Mouse (Mus musculus): ENCODE results near the gene Mslnl.
A peak's percentile ranks its signal among the peaks of the same experiment; 100 is the strongest.
"Not testable (repeated sequence)": the region's sequence is repeated elsewhere in the genome, so short reads cannot be mapped to it uniquely, and the experiment has no call there.

Gene Mslnl

DNA sequence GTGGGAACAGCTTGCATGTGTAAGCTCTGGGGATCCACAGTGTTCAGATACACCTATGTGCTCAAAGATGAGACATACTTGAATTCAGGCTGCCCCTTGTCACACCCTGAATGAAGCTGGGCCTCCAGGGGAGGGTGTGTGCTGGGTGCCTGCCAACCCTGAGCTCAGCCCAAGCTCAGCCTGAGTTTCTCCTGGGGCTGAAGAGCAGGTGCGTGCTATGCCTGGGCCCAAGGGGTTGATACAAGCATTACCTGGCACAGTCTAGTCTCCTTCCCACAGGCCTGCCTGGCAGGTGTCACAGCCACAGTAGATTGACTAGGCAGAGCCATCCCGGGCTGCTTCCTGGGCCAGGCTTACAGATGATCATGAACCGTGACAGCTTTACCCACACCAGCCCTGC lies at the start of gene Mslnl:
TSS of gene Mslnl (plus strand) at position 298 of the 400 bp plus-strand sequence.
- DNase-seq (ENCODE audit: low read depth): no peak

DNA sequence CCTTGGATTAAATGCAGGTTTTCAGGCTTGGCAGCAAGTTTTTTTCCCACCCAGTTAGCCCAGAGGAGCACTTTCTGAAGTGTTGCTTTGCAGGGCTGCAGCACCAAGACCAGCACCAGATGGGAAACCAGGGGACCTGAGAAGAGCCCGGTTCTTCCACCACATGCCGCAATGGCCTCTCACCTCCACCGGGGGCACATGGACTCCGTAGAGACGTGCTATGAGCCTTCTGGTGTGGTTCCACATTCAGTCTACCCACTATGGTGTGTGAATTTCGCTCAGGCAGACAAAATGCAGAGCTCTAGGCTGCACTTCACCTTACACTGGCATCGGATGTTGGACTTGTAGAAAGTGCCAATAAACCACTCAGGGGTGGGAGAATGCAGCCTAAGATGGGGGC lies 49.5 kb upstream of the Mslnl start:
- no peak for DNase-seq (ENCODE audit: low read depth)

DNA sequence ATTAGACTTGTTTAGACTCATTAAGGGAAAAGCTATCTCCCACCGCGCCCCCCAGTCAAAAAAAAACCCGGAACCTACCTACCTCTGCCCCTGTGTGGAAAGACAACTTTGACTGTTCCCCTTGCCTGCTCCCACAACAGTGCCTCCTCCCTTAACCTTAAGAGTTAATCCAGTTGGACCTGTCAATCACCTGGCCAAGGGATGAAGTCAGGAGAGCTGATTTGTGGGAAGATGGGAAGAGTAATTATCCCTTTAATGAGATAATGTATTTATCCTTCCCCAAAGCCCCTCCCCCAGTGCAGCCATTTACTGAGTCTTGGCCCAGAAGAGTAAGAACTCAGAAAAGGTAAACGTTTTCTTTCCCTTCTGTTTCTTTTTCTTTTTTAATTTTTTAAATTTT lies 46.9 kb upstream of the Mslnl start:
- no peak for DNase-seq (ENCODE audit: low read depth)

- no peak for DNase-seq (ENCODE audit: low read depth)
Observed at GRCm38 (mm10) chr17:25696263-25696662, 39.6 kb upstream of the Mslnl start.

DNA sequence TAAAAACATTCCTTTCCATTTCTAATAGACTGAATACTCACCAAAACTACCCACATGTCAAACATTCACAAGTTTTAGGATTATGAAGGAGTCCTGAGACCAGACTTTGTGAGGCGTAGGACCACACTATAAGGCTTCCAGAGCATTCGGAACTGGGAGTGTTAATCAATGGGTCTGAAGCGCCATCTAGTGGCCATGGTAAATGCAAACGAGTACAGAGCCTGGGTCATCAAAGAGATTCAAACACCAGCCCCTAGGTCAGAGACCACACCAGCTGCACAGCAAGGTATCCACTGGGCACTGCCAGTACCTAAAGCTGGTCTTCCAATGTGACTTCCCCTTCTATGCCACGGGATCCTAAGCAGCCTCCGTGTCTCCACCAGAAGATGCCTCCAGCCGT lies 37.4 kb upstream of the Mslnl start:
- peak; percentile 86 for DNase-seq (ENCODE audit: low read depth)

- peak; percentile 34 for DNase-seq (ENCODE audit: low read depth)
Observed at GRCm38 (mm10) chr17:25700863-25701496, 34.9 kb upstream of the Mslnl start.

DNA sequence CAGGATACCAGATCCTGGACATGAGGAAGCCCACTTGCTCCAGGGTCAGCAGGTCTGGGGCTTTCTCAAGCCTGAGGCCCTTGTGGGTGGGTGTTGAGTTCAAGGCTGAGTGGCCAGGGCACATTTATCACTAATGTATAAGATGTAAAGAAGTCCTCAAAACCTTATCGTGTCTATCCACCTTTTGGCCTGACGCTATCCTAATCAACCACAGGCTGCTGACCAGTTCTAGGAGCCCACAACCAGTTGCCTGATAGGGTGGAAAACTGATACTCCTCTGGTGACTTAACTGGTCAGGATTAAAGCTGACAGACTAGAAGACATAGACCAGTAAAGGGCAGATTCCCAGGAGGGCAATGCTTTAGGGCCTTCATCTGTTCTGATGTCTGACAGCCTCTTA lies 25.8 kb upstream of the Mslnl start:
- no peak for DNase-seq (ENCODE audit: low read depth)

- DNase-seq (ENCODE audit: low read depth): no peak
Observed at GRCm38 (mm10) chr17:25711136-25711535, 24.7 kb upstream of the Mslnl start.

DNA sequence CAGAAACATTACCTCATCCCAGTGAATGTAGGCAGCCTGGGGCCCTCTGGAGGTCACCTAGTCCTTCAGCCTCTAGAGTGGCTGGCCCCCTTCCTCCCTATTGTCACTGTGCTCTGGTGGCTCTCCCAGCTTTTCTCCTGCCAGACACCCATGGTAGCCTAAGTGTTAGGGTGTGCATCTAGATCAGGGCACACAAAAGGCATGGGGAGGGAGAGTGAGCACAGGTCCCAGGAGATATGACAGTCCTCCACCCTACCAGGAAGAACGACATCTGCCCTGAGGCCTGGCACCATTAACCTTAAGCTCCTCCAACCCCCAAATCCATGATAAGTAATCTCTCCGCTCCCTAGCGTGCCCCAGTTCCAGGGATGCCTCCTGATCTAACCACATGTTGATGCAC lies 20.2 kb upstream of the Mslnl start:
- DNase-seq (ENCODE audit: low read depth): no peak

DNA sequence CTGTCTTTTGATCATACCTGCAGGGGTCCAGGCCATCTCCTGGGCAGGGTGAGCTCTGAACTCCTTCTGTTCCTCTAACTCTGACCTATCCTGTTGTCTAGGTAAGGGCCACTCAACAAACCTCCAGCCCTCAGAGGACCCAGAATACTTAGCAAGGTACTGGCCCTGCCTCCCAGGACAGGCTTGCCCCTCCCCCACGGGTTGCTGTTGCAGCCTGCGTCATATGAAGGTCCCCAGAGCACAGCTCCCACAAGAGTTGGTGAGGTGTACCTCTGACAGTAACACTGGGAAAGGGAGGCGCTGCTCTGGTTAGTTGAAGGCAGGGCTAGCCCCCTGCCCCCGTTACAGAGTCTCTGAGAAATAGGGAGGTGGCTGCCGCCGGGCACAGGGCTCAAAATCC lies 19.7 kb upstream of the Mslnl start:
- no peak for DNase-seq (ENCODE audit: low read depth)

DNA sequence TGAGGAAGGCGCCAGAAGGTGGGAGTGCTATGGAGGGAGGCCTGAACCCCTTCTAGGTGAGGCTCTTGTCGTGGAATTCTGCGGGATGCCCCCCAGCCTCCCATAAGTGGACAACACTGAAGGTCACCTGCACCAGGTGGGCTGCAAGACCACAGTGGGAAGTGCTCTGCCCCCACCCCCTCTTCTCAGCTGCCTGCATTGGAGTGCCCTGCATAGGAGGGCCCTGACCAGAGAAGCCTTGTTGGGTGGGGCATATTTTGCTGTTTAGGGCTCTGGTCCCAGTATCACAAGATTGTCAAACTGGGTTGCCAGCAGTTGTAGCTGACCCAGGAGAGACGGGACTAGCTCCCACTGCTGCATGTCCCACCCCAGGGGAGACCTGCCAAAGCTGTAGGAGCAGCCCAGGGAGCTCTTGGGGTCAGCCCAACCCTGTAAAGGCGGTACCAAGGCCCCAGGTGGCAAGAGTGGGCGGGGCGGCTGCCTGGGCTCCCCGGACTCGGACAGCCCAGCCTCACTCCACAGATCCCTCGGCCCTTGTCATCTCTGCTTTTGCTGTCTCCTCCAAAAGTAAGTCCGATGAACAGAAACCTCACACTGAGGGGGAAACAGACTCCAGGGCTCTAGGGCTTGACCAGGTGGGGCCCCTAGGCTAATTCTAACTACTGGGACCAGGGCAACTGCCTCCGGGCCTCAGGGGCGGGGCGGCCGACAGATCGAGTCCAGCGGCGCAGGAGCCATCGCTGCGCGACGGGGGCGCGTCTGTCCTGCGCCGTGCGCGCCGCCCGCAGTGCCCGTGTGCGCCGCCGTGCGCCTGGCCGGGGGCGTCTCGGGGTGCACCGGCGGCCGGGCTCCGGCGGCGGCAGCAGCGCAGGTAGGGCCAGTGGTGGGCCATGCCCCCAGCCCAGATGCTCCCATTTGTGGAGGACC lies 18.9 kb upstream of the Mslnl start, which contains the start of gene Gng13:
TSS of gene Gng13 (plus strand) at position 461 of the 927 bp plus-strand sequence.
- DNase-seq (ENCODE audit: low read depth): no peak

GRCm38 (mm10) chr17:25717691-25718090 lies 18.2 kb upstream of the Mslnl start:
- no peak for DNase-seq (ENCODE audit: low read depth)

DNA sequence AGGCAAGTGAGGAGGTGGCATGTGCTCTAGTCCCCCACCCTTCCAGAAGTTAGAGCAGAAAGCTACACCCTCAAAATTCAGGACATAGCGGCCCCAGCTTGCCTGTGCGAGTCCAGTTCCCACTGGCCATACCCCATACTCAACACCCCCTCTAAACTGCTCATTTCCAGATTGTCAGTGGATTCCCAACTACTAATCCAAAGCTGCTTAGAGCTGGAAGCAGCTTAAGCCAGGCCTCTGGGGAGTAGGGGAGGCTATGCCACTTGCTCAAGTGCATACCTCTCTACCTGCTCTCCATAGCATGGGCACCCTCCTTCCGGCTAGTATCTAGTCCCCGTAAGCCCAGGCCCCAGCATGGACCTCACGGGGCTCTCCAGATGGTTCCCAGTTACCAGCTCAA lies 14.4 kb upstream of the Mslnl start:
- DNase-seq (ENCODE audit: low read depth): no peak

DNA sequence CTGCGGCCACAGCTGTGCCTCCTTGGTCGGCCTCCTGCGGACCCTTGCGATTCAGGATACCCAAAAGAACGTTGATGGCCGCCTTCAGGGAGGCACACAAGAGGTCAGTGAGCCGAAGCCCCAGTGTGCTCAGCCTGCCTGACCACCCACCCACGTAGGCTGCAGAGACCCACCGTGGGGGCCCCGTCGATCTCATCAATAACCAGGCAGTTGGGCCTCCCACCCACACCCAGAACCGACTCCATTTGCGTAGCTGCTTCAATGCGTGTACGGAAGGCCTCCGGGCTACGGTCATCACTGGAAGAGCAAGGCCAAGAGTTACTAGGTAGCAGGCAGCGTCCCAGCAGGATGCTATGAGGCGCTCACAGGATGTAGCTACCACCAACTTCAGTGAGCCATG lies 12.4 kb upstream of the Mslnl start:
- no peak for DNase-seq (ENCODE audit: low read depth)

DNA sequence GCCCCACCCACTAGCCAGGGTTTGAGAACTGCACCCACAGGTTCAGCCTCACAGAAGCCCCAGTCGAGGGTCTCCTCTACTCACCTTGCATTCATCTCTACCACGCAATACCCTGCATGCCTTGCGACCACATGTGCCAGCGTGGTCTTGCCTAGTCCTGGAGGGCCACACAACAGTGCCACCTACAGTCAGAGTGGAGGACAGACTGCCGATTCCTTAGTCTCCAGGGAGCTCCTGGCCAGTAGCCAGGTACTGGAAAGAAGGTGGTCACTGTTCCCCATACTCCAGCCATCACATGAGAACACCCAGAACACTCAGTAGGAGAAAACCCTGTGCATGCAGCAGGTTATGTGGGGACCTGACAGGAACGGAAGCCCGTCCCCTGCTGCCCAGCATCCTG lies 11.9 kb upstream of the Mslnl start:
- no peak for DNase-seq (ENCODE audit: low read depth)

GRCm38 (mm10) chr17:25725264-25725663 lies 10.6 kb upstream of the Mslnl start:
- no peak for DNase-seq (ENCODE audit: low read depth)

DNA sequence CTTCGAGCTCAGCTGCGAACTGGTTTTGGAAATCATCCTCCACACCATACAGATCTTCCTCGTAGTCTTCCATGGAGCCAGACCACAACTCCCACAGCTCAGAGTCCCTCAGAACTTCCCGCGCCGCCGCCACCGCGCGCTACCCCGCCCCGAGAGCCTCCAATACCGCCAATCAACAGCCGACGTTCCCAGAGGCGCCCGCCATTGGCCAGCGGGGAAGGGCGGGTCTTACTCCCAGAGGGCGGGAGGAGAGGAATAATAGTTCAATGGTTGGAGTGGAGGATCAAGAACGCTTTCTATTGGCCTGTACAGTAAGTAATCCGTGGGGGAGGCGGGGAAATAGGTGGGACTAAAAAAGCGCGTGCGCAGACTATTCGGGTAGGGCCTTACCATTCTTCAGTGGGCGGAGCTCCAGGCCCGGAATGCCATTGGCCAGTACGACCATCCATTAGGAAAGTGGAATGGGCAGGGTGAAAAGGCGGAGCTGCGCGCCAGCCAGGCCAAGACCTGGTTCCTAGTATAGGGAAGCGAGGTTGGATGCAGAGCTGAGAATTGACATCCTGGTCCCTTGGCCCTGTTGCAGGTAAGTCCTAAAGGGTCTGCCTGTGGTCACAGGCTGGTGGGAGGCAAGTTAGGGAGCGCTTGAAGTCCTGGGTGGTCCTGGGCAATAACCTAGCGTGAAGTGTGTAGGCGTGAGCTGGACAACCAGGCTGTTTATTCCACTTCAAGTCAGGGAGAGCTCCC lies 8.4 kb upstream of the Mslnl start, which contains the start of the genes Chtf18 and Rpusd1:
TSS of gene Chtf18 (minus strand) at position 155 of the 744 bp plus-strand sequence.
TSS of gene Rpusd1 (plus strand) at position 406 of the 744 bp plus-strand sequence.
- DNase-seq (ENCODE audit: low read depth): peak; percentile 100

DNA sequence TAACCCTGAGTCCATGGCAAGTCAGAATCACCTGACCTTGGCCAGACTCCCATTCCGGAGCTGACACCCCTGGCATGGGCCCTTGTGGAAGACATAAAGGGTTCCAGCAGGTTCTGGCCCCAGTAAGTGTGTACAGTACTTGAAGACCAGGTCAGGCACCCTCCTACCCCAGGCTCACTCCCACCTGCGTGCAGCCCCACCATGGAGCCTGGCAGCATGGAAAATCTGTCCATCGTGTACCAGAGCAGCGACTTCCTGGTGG lies 7.9 kb upstream of the Mslnl start:
- DNase-seq (ENCODE audit: low read depth): no peak

- peak; percentile 91 for DNase-seq (ENCODE audit: low read depth)
Observed at GRCm38 (mm10) chr17:25732082-25732481, 3.8 kb upstream of the Mslnl start.

GRCm38 (mm10) chr17:25735246-25735645 lies 596 bp upstream of the Mslnl start:
- no peak for DNase-seq (ENCODE audit: low read depth)

GRCm38 (mm10) chr17:25738861-25739260 lies 3.0 kb downstream of the Mslnl start:
- DNase-seq (ENCODE audit: low read depth): no peak

GRCm38 (mm10) chr17:25741471-25741870 lies 5.6 kb downstream of the Mslnl start:
- DNase-seq (ENCODE audit: low read depth): not testable (repeated sequence)

- DNase-seq (ENCODE audit: low read depth): no peak
Observed at GRCm38 (mm10) chr17:25743831-25744230, 8.0 kb downstream of the Mslnl start.

All from induced T-regulatory cell, adult 2 months (primary cell).